Mouse (Mus musculus) liver, embryonic 16.5 days (tissue): ENCODE measurements around the gene Dkk3. TPM values are rescaled to one million over a fixed set of nuclear protein-coding genes. Genes with fewer than 3 reads are reported as not detected.
"Not testable (repeated sequence)": the region's sequence is repeated elsewhere in the genome, so short reads cannot be mapped to it uniquely, and the experiment has no call there.

ENCODE experiments used
- ATAC-seq: fragments of 200-750 bp; cut with Nextera tagmentation; 2 replicates; pipeline ENCODE4 v1.8.0; 2017; ENCODE audit warnings: low read depth, mild to moderate bottlenecking, moderate number of reproducible peaks, moderate library complexity
- H3K27ac ChIP-seq: fragments of 300-500 bp; sonication (generic); 2 replicates; pipeline ENCODE4 v1.5.1; 2014; ENCODE audit warnings: mild to moderate bottlenecking, low read length
- H3K27me3 ChIP-seq: fragments of 300-500 bp; sonication (generic); 2 replicates; pipeline ENCODE4 v1.6.1; 2014; ENCODE audit warnings: low read depth, low read length, mixed read lengths; ENCODE audit not compliant: control insufficient read depth, insufficient read depth
- H3K36me3 ChIP-seq: fragments of 300-500 bp; sonication (generic); 2 replicates; pipeline ENCODE4 v1.6.1; 2014; ENCODE audit warnings: mild to moderate bottlenecking; ENCODE audit not compliant: control insufficient read depth, insufficient read depth
- H3K4me1 ChIP-seq: fragments of 300-500 bp; sonication (generic); 2 replicates; pipeline ENCODE4 v1.6.1; 2014; ENCODE audit warnings: low read depth, low read length, mixed read lengths; ENCODE audit not compliant: control insufficient read depth
- H3K4me2 ChIP-seq: fragments of 300-500 bp; sonication (generic); 2 replicates; pipeline ENCODE4 v1.6.1; 2014; ENCODE audit warnings: low read depth, low read length, mixed read lengths
- H3K4me3 ChIP-seq: fragments of 300-500 bp; sonication (generic); 2 replicates; pipeline ENCODE4 v1.5.1; 2014; ENCODE audit warnings: low read depth, mild to moderate bottlenecking, low read length
- H3K9ac ChIP-seq: fragments of 300-500 bp; sonication (generic); 2 replicates; pipeline ENCODE4 v1.6.1; 2014; ENCODE audit warnings: low read depth, low read length
- H3K9me3 ChIP-seq: fragments of 300-500 bp; sonication (generic); replicated peaks from 2 replicates; pipeline ENCODE4 v1.6.1; 2016; ENCODE audit warnings: low read length; ENCODE audit not compliant: control insufficient read depth
- WGBS: fragments of 180-500 bp; shearing (Covaris S2); extraction: QIAGEN DNeasy Blood & Tissue Kit; methylation state at CpG from one replicate; pipeline ENCODE4 v1.1.7; 2014; ENCODE audit not compliant: insufficient replicate concordance; 5-methylcytosine and 5-hydroxymethylcytosine counted together
- polyA plus RNA-seq: library from polyadenylated mRNA; unstranded; fragments of >200 nt; fragmentation: Nextera tagmentation; extraction: Ambion mirVana; gene quantifications from 2 replicates; pipeline ENCODE4 v1.2.1, GENCODE M21; 2015

The Dkk3 gene
- polyA plus RNA-seq, 1 experiment from 2014 or later = 1.9 TPM

- H3K4me2 ChIP-seq = no peak overlapping the region
Measured at GRCm38 (mm10) chr7:112119248-112119647, 39.6 kb downstream of the Dkk3 start.

DNA sequence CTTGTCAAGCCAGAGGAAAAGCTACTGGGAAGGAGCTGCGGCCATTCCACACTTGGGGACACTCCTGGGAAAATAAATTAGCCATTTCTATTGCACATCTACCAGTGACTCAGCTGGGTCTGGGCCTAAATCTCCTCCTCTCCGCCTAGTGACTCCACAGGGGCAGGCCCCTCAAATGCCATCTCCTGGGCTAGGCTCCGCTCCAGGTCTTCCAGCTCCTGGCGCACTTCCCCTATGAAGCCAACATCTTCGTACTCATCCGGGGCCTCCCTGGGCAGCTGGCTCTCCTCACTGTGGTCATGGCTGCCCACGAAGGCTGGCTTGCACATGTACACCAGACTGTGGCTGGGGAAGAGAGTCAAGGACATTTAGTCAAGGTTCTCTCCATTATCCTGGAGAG, 40.8 kb downstream of the Dkk3 start:
- H3K27me3 ChIP-seq = no peaks in the 10 kb centered on the region
- H3K9ac ChIP-seq = no peak overlapping the region
- H3K36me3 ChIP-seq = no peaks in the 10 kb centered on the region
- ATAC-seq = no peak
- H3K4me2 ChIP-seq = no peak overlapping the region
- no peaks in the 10 kb centered on the region for H3K9me3 ChIP-seq
- H3K4me3 ChIP-seq = no peak overlapping the region
- WGBS = 70% methylated on average over 7 of the region's 7 CpGs
- no peak overlapping the region for H3K27ac ChIP-seq
- H3K4me1 ChIP-seq = no peaks in the 10 kb centered on the region

More at GRCm38 (mm10) chr7:112119248-112119647, 39.6 kb downstream of the Dkk3 start:
- Histone ChIP-seq H3K4me1 (no peaks in the 10 kb centered on the region), H3K27me3 (no peaks in the 10 kb centered on the region), H3K9me3 (no peaks in the 10 kb centered on the region), H3K27ac (no peak overlapping the region), H3K4me3 (no peak overlapping the region), H3K9ac (no peak overlapping the region), H3K36me3 (no peaks in the 10 kb centered on the region)
- 69% methylated on average over 7 of the region's 7 CpGs for WGBS
- ATAC-seq = no peak

DNA sequence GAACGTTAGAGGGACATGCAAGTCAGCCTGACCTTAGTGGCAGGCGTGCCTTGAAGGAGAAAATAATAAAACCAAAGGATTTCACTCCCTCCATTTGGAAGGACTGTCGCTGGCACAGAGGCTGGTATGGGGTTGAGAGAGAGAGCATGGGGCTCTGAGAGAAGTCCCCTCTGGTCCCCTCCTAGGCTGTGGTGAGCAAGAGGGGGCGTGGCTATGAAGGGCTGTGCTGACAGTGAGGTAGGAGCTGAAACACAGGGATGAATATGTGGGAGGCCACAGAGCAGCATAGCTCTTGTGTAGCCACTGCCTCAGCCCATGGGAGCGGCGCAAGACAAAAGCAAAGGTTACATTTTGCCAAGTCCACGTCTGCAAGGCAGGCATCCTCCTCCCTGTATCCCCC, 41.4 kb downstream of the Dkk3 start:
- no peaks in the 10 kb centered on the region for H3K4me1 ChIP-seq
- H3K27me3 ChIP-seq = no peaks in the 10 kb centered on the region
- H3K9ac ChIP-seq = no peak overlapping the region
- WGBS = 73% methylated on average over 7 of the region's 7 CpGs
- no peak overlapping the region for H3K4me3 ChIP-seq
- H3K27ac ChIP-seq = no peak overlapping the region
- no peak overlapping the region for H3K4me2 ChIP-seq
- H3K36me3 ChIP-seq = no peaks in the 10 kb centered on the region
- H3K9me3 ChIP-seq = no peaks in the 10 kb centered on the region
- ATAC-seq = no peak

- WGBS = 82% methylated on average over 19 of the region's 19 CpGs
- Histone ChIP-seq H3K36me3 (peaks cover 21% of the 10 kb centered on the region), H3K4me2 (no peak overlapping the region), H3K9me3 (no peaks in the 10 kb centered on the region), H3K27me3 (no peaks in the 10 kb centered on the region), H3K4me3 (no peak overlapping the region), H3K4me1 (no peaks in the 10 kb centered on the region), H3K27ac (no peak overlapping the region), H3K9ac (no peak overlapping the region)
- ATAC-seq = no peak
Measured at GRCm38 (mm10) chr7:112110638-112111372, 48.1 kb downstream of the Dkk3 start.

- no peaks in the 10 kb centered on the region for H3K9me3 ChIP-seq
- H3K9ac ChIP-seq = no peak overlapping the region
- no peaks in the 10 kb centered on the region for H3K27me3 ChIP-seq
- H3K27ac ChIP-seq = no peak overlapping the region
- H3K36me3 ChIP-seq = peaks cover 24% of the 10 kb centered on the region
- H3K4me1 ChIP-seq = no peaks in the 10 kb centered on the region
- H3K4me2 ChIP-seq = no peak overlapping the region
- ATAC-seq = peak; percentile 60; the same call in 1 of the 2 replicates
- H3K4me3 ChIP-seq = no peak overlapping the region
Measured at GRCm38 (mm10) chr7:112108757-112109156, 50.1 kb downstream of the Dkk3 start.

DNA sequence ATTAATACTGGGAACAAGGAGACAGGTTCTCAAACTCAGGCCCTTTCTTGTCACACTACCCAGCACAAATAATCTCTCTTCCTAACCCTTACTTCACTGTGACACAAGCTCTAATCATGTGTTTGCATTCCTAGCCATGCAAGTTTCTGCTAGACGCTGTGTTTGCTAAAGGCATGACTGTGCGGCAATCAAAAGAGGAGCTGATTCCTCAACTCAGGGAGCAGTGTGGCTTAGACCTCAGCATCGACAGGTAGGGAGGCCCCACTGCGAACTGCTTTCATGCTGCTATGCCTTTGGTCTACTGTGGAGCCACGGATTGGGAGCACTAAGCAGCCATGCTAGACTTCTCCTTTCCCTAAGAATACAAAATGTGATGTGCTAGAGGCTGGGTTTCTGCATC, 55.0 kb downstream of the Dkk3 start:
- Histone ChIP-seq H3K4me2 (no peak overlapping the region), H3K9me3 (no peaks in the 10 kb centered on the region), H3K27me3 (no peaks in the 10 kb centered on the region), H3K4me1 (no peaks in the 10 kb centered on the region), H3K4me3 (no peak overlapping the region), H3K27ac (no peak overlapping the region), H3K36me3 (peaks cover 12% of the 10 kb centered on the region), H3K9ac (no peak overlapping the region)
- 73% methylated on average over 5 of the region's 5 CpGs for WGBS
- no peak for ATAC-seq

DNA sequence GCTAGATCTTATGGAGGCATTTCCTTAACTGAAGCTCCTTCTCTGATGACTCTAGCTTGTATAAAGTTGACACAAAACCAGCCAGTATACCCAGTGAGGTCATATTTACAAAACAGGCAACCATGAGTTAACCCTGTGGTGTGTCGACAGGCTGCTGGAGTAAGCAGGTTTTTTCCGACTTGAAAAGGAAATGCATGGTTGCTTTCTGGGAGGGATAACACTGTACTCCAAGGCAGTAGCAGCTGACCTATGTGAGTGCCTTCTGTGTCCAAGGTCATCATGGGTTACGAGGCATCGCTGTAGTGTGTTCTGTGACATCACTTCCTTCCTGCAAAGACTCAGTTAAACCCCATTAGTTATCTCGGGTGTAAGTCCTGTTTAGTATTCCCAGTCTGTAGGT, 55.9 kb downstream of the Dkk3 start:
- H3K36me3 ChIP-seq = peaks cover 16% of the 10 kb centered on the region
- no peak overlapping the region for H3K9ac ChIP-seq
- no peaks in the 10 kb centered on the region for H3K9me3 ChIP-seq
- H3K4me1 ChIP-seq = no peaks in the 10 kb centered on the region
- H3K4me2 ChIP-seq = no peak overlapping the region
- no peak overlapping the region for H3K27ac ChIP-seq
- ATAC-seq = 0 out of 2 replicates have a peak, but pooled peaks have one; percentile 9
- 52% methylated on average over 5 of the region's 5 CpGs for WGBS
- H3K27me3 ChIP-seq = no peaks in the 10 kb centered on the region
- no peak overlapping the region for H3K4me3 ChIP-seq

- Histone ChIP-seq H3K27me3 (no peaks in the 10 kb centered on the region), H3K4me2 (no peak overlapping the region), H3K4me1 (no peaks in the 10 kb centered on the region), H3K9me3 (no peaks in the 10 kb centered on the region), H3K9ac (no peak overlapping the region), H3K36me3 (peaks cover 9% of the 10 kb centered on the region), H3K27ac (no peak overlapping the region), H3K4me3 (no peak overlapping the region)
- no peak for ATAC-seq
- WGBS = 81% methylated on average over 2 of the region's 2 CpGs
Measured at GRCm38 (mm10) chr7:112100887-112101286, 58.0 kb downstream of the Dkk3 start.

DNA sequence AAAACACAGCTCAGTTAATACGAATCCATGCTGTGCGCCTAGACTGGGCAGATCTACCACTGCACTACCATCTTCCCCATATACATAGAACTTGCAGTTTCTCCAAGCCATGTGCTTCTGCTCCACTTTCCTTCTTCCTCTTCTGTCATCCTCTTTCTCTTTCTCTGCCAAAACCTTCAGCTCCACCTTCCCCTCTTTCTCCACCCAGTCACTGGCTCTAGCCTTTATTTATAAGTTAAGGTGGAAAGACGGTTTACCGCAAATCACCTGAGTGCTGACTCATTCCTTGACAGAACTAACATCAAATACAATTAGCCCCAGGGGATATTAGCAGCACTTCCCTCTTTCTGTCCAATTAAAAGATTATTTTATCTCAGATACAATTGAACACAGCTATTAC, 63.9 kb downstream of the Dkk3 start:
- not testable (repeated sequence) for H3K9ac ChIP-seq, ATAC-seq, H3K4me3 ChIP-seq, H3K4me1 ChIP-seq, H3K27me3 ChIP-seq, H3K4me2 ChIP-seq, H3K27ac ChIP-seq, H3K9me3 ChIP-seq
- 79% methylated on average over 4 of the region's 4 CpGs for WGBS
- peaks cover 23% of the 10 kb centered on the region for H3K36me3 ChIP-seq
